Mouse (Mus musculus) cerebellum, adult 2 months (tissue): Measurements from ENCODE around the gene Dag1.

Experiments used
- CTCF ChIP-seq: fragments of 200-500 bp; IDR thresholded peaks from 2 replicates; pipeline ENCODE4 v1.5.1; 2011; ENCODE audit warnings: low read depth, mild to moderate bottlenecking, control low read depth, low read length, moderate library complexity, borderline replicate concordance; ENCODE audit not compliant: insufficient read depth
- POLR2A ChIP-seq: fragments of 200-500 bp; IDR thresholded peaks from 2 replicates; pipeline ENCODE4 v1.6.1; 2011; ENCODE audit warnings: low read length, control low read depth, borderline replicate concordance; ENCODE audit not compliant: insufficient read depth

- TF ChIP-seq CTCF, result no peak
- no peak for TF ChIP-seq POLR2A
Measured at GRCm38 (mm10) chr9:108175116-108175838, 88.5 kb downstream of the Dag1 start.
